Mouse (Mus musculus) hindbrain, embryonic 10.5 days (tissue): ENCODE measurements around the gene Atp6v0e2. TPM values are rescaled to one million over a fixed set of nuclear protein-coding genes. Genes with fewer than 3 reads are reported as not detected.

ENCODE experiments used
- DNase-seq: peaks from one replicate; pipeline ENCODE4 v3.0.0-alpha.2; 2017; ENCODE audit warnings: low spot score
- H3K27ac ChIP-seq: fragments of 300-500 bp; sonication (generic); 2 replicates; pipeline ENCODE4 v1.5.1; 2016; ENCODE audit warnings: mild to moderate bottlenecking, moderate library complexity
- H3K27me3 ChIP-seq: fragments of 300-500 bp; sonication (generic); 2 replicates; pipeline ENCODE4 v1.6.1; 2016; ENCODE audit warnings: mild to moderate bottlenecking; ENCODE audit not compliant: poor library complexity, insufficient read depth, severe bottlenecking
- H3K36me3 ChIP-seq: fragments of 300-500 bp; sonication (generic); 2 replicates; pipeline ENCODE4 v1.6.1; 2016; ENCODE audit warnings: mild to moderate bottlenecking, moderate library complexity
- H3K4me1 ChIP-seq: fragments of 300-500 bp; sonication (generic); replicated peaks from 2 replicates; pipeline ENCODE4 v1.6.1; 2016; ENCODE audit warnings: mild to moderate bottlenecking
- H3K4me3 ChIP-seq: fragments of 300-500 bp; sonication (generic); 2 replicates; pipeline ENCODE4 v1.5.1; 2016; ENCODE audit warnings: mild to moderate bottlenecking, moderate library complexity
- H3K9me3 ChIP-seq: fragments of 300-500 bp; sonication (generic); 2 replicates; pipeline ENCODE4 v1.6.1; 2016; ENCODE audit warnings: mild to moderate bottlenecking, moderate library complexity
- WGBS: fragments of 180-500 bp; shearing (Covaris S2); methylation state at CpG from one replicate; pipeline ENCODE4 v1.1.7; 2016; 5-methylcytosine and 5-hydroxymethylcytosine counted together
- polyA plus RNA-seq: library from polyadenylated mRNA; unstranded; fragments of >200 nt; fragmentation: Nextera tagmentation; extraction: Ambion mirVana; gene quantifications from 2 replicates; pipeline ENCODE4 v1.2.1, GENCODE M21; 2016

Atp6v0e2 gene
- polyA plus RNA-seq, 1 experiment from 2014 or later, result 62.2 TPM

DNA sequence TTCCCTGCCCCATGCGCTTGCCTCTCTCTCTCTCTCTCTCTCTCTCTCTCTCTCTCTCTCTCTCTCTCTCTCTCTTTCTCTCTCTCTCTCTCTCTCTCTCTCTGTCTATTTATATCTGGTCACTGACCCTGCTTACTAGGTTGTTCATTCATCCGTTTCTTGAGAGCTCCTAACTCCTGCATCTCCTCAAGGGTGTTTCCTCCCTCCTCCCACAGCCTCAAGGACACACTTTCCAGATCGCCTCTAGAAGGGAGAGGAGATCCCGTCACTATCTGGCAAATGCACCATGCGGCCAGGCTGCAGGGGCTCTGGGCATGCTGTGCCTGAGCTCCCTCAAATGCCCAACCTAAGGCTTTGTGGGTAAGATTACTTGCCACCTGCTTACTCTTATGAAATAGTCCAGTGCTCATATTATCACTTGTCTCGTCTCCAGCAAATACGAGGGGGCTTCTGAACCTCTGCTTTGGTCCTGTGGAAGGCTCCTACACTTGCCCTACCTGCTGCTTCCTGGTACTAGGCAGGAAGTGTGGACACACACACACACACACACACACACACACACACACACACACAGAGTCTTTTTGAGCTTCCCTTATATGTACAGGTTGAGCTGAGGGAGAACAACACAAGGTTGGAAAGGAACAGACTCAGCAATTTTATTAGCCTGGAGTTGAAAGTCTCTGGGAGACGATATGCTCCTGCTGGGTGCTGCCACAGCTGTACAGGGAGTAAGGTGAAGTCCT, 31.8 kb downstream of the Atp6v0e2 start:
- Histone ChIP-seq H3K4me1 (peaks cover 13% of the 10 kb centered on the region), H3K36me3 (peaks cover 50% of the 10 kb centered on the region), H3K9me3 (no peaks in the 10 kb centered on the region), H3K4me3 (no peak overlapping the region), H3K27me3 (no peaks in the 10 kb centered on the region), H3K27ac (no peak overlapping the region)
- no peak for DNase-seq
- WGBS, result 88% methylated on average over 8 of the region's 8 CpGs

DNA sequence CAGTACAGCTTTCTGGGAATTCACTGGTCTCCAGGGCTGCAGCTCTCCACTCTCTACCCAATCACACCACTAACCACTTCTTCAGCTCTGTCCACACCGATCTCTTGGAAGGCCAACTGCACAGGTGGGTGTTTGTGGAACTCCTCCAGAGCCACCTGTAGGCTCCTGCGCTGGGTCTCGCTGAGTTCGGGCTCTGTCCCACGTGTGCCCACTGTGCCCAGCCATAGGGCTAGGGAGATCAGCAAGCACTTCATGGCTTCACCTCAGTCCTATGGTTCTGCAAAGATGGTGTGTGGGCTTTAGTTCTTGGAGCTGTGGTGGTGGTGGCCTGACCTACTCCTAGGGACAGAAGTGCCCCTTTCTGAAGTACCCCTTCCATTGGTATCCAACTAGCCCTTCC, 34.6 kb downstream of the Atp6v0e2 start:
- Histone ChIP-seq H3K4me3 (no peak overlapping the region), H3K27ac (no peak overlapping the region), H3K27me3 (no peaks in the 10 kb centered on the region), H3K36me3 (peaks cover 23% of the 10 kb centered on the region), H3K4me1 (peaks cover 13% of the 10 kb centered on the region), H3K9me3 (no peaks in the 10 kb centered on the region)
- 92% methylated on average over 5 of the region's 5 CpGs for WGBS
- no peak for DNase-seq

DNA sequence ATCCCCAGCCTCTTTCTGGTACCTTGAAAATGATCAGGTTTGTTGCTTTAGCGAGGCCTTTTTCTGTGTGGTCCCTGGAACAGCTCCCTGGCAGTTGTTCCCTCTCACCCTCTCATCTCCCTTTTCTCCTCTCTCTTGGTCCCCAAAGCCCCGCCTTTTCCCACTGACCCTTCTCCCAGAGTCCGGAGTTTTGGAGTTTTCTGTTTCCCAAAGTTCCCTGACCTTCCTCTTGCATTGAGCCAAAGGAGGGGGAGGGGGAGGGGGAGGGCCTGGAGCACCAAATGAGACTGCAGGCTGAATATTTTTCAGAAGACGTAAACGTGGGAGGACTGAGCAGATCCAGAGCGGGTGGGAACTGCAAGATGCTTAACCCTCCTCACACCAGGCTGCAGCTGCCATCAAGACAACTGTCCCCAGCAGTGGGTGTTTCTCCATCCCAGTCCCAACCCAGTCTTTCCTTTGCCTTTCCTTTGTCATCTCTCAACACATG, 35.2 kb downstream of the Atp6v0e2 start, which contains the start of gene Rarres2:
Gene Rarres2, minus strand, starts transcription at position 218 of the 490 bp plus-strand sequence.
- WGBS, result 34% methylated on average over 6 of the region's 6 CpGs
- Histone ChIP-seq H3K27ac (no peak within 1 kb of the TSS), H3K4me1 (peaks cover 13% of the 10 kb centered on the region), H3K9me3 (no peaks in the 10 kb centered on the region), H3K4me3 (no peak within 1 kb of the TSS), H3K27me3 (no peaks in the 10 kb centered on the region), H3K36me3 (peaks cover 23% of the 10 kb centered on the region)
- no peak for DNase-seq

DNA sequence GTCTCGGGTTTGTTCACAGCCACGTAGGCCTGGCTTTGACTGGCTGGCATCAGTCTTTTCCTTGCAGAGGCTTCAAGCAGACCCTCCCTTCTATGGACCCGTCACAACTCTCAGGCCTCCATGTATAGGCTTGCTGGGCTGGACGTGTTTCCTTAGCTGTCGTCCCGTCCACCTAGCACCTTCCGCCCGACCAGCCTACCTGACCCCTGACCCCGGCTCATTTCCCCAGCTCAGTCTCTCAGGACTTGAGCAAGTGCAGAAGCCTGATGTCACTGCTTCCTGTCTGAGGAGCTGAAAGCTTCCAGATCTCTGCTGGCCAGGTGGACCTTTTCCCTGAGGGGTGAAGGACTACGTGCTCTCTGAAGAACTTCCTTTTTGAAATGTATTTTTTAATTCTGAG, 35.9 kb downstream of the Atp6v0e2 start:
- no peaks in the 10 kb centered on the region for H3K27me3 ChIP-seq
- H3K4me1 ChIP-seq, result peaks cover 13% of the 10 kb centered on the region
- H3K27ac ChIP-seq, result no peak overlapping the region
- H3K9me3 ChIP-seq, result no peaks in the 10 kb centered on the region
- 62% methylated on average over 10 of the region's 10 CpGs for WGBS
- H3K36me3 ChIP-seq, result peaks cover 19% of the 10 kb centered on the region
- DNase-seq, result peak; percentile 30
- no peak overlapping the region for H3K4me3 ChIP-seq

- Histone ChIP-seq H3K36me3 (peaks cover 13% of the 10 kb centered on the region), H3K4me1 (peaks cover 13% of the 10 kb centered on the region), H3K9me3 (no peaks in the 10 kb centered on the region), H3K27ac (no peak overlapping the region), H3K27me3 (no peaks in the 10 kb centered on the region), H3K4me3 (no peak overlapping the region)
- WGBS, result 79% methylated on average over 3 of the region's 3 CpGs
- DNase-seq, result no peak
Measured at GRCm38 (mm10) chr6:48573981-48574380, 36.6 kb downstream of the Atp6v0e2 start.

DNA sequence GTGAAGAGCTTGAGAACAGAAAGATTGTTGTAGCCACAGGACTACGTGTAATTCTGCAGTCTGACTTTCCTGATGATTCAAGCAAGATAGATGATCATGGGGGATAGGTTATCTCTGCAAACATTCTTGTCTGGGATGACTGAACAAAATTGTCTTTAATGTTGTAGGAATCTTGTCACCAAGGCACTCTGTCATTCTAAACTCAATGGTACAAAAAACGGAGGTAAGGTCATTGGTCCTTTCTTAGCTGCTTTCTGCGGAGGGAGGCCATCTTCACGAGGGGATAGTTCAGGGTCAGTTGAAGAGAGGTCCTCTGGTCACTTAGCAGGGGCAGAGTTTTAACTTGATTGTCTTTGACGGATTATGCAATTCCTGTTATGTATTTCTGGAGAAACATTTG, 41.3 kb downstream of the Atp6v0e2 start:
- no peak overlapping the region for H3K4me3 ChIP-seq
- no peaks in the 10 kb centered on the region for H3K27me3 ChIP-seq
- WGBS, result 68% methylated on average over 5 of the region's 5 CpGs
- H3K27ac ChIP-seq, result no peak overlapping the region
- H3K4me1 ChIP-seq, result peaks cover 17% of the 10 kb centered on the region
- no peaks in the 10 kb centered on the region for H3K36me3 ChIP-seq
- H3K9me3 ChIP-seq, result no peaks in the 10 kb centered on the region
- DNase-seq, result no peak

DNA sequence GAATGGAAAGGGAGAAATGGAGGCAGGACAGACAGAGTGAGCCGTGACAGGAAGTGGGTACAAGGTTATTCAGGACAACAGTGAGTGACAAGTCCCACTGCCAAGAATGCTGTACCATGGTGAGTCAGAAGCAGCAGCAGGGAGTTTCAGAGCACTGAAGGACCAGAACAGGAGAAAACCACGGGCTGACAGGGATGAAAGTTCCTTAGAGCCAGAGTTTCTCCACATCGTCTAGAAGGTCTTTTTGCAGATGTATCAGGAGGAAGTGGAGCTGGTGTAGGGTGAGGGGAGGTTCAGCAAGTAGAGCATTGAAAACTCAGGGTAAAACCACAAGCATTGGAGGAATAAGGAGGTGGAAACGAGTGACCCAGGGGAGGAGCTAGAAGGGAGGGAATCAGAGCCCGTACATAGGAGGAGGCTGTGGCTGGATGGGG, 41.8 kb downstream of the Atp6v0e2 start:
- no peaks in the 10 kb centered on the region for H3K27me3 ChIP-seq
- no peak for DNase-seq
- no peak overlapping the region for H3K4me3 ChIP-seq
- no peaks in the 10 kb centered on the region for H3K36me3 ChIP-seq
- no peak overlapping the region for H3K27ac ChIP-seq
- 43% methylated on average over 5 of the region's 5 CpGs for WGBS
- no peaks in the 10 kb centered on the region for H3K9me3 ChIP-seq
- peaks cover 17% of the 10 kb centered on the region for H3K4me1 ChIP-seq

- DNase-seq, result no peak
- Histone ChIP-seq H3K9me3 (no peaks in the 10 kb centered on the region), H3K4me1 (peaks cover 17% of the 10 kb centered on the region), H3K4me3 (no peak overlapping the region), H3K27me3 (no peaks in the 10 kb centered on the region), H3K27ac (no peak overlapping the region), H3K36me3 (no peaks in the 10 kb centered on the region)
- 31% methylated on average over 3 of the region's 3 CpGs for WGBS
Measured at GRCm38 (mm10) chr6:48581257-48581656, 43.8 kb downstream of the Atp6v0e2 start.

GRCm38 (mm10) chr6:48582037-48582436, 44.6 kb downstream of the Atp6v0e2 start:
- Histone ChIP-seq H3K27ac (0 out of 2 replicates have a peak overlapping the region, but pooled peaks have one; percentile 30), H3K9me3 (no peaks in the 10 kb centered on the region), H3K4me1 (peaks cover 17% of the 10 kb centered on the region), H3K27me3 (no peaks in the 10 kb centered on the region), H3K36me3 (no peaks in the 10 kb centered on the region), H3K4me3 (no peak overlapping the region)
- WGBS, result 65% methylated on average over 3 of the region's 3 CpGs
- peak; percentile 19 for DNase-seq

GRCm38 (mm10) chr6:48589194-48589750, 51.9 kb downstream of the Atp6v0e2 start, which contains the start of gene Gm45021:
TSS of gene Gm45021 (plus strand) at chr6:48589610.
- 64% methylated on average over 6 of the region's 6 CpGs for whole genome bisulfite sequencing
- no peak within 1 kb of the TSS for H3K4me3 ChIP-seq

More at GRCm38 (mm10) chr6:48589194-48589750, 51.9 kb downstream of the Atp6v0e2 start, which contains the start of gene Gm45021:
- no peaks in the 10 kb centered on the region for H3K36me3 ChIP-seq
- H3K27ac ChIP-seq, result no peak within 1 kb of the TSS
- no peaks in the 10 kb centered on the region for H3K27me3 ChIP-seq
- H3K9me3 ChIP-seq, result no peaks in the 10 kb centered on the region
- no peak for DNase-seq
- peaks cover 16% of the 10 kb centered on the region for H3K4me1 ChIP-seq

Other genes starting within 250 kb of the Atp6v0e2 start
- 27.7 and 28.1 TPM in 2 replicates for gene Krba1, start 142.0 kb upstream of the Atp6v0e2 start, polyA plus RNA-seq
- gene Zfp467, start 91.8 kb upstream of the Atp6v0e2 start, polyA plus RNA-seq, result 12.4 and 16.2 TPM in 2 replicates
- gene Sspo, start 89.4 kb upstream of the Atp6v0e2 start, polyA plus RNA-seq, result 0.50 and 0.64 TPM in 2 replicates
- gene Lrrc61, start 17.2 kb downstream of the Atp6v0e2 start, polyA plus RNA-seq, result 16.9 and 25.2 TPM in 2 replicates
- 0.42 and 1.9 TPM in 2 replicates for gene Rarres2, start 35.2 kb downstream of the Atp6v0e2 start, polyA plus RNA-seq
- not detected in 2 replicates for gene Gm45021, start 52.0 kb downstream of the Atp6v0e2 start, polyA plus RNA-seq
- gene Repin1, start 56.3 kb downstream of the Atp6v0e2 start, polyA plus RNA-seq, result 55.9 and 57.2 TPM in 2 replicates
- gene Gm44965, start 56.3 kb downstream of the Atp6v0e2 start, polyA plus RNA-seq, result 1.2 TPM in 1 of 2 replicates, not detected in the other
- 10.5 and 12.5 TPM in 2 replicates for gene Zfp775, start 64.4 kb downstream of the Atp6v0e2 start, polyA plus RNA-seq
- gene AI854703, start 89.1 kb downstream of the Atp6v0e2 start, polyA plus RNA-seq, result 0.96 and 1.3 TPM in 2 replicates
- 0.37 and 0.75 TPM in 2 replicates for gene Gimap8, start 109.6 kb downstream of the Atp6v0e2 start, polyA plus RNA-seq
- gene Gimap9, start 138.5 kb downstream of the Atp6v0e2 start, polyA plus RNA-seq, result 3.4 and 4.4 TPM in 2 replicates
- 5.3 and 5.8 TPM in 2 replicates for gene Gimap4, start 146.9 kb downstream of the Atp6v0e2 start, polyA plus RNA-seq
- gene Gimap6, start 170.6 kb downstream of the Atp6v0e2 start, polyA plus RNA-seq, result 10.0 and 10.4 TPM in 2 replicates
- not detected in 2 replicates for gene Gm28053, start 181.0 kb downstream of the Atp6v0e2 start, polyA plus RNA-seq
- not detected in 2 replicates for gene Gimap7, start 181.0 kb downstream of the Atp6v0e2 start, polyA plus RNA-seq
- 5.0 and 5.9 TPM in 2 replicates for gene Gimap1, start 201.4 kb downstream of the Atp6v0e2 start, polyA plus RNA-seq
- gene Gimap5, start 208.6 kb downstream of the Atp6v0e2 start, polyA plus RNA-seq, result 0.47 and 0.71 TPM in 2 replicates
- 0.09 TPM in 1 of 2 replicates, not detected in the other for gene Gimap3, start 233.2 kb downstream of the Atp6v0e2 start, polyA plus RNA-seq